Mouse (Mus musculus) colon, adult 2 months (tissue): Measurements from ENCODE around the gene Lrg1. TPM values are rescaled to one million over a fixed set of nuclear protein-coding genes. Genes with fewer than 3 reads are reported as not detected.

Source experiments
- polyA plus RNA-seq: library from polyadenylated mRNA; depleted of rRNA; stranded (reverse); fragments of >200 nt; gene quantifications from 2 replicates; pipeline ENCODE4 v1.2.3, GENCODE M21; 2012; rRNA removed

The Lrg1 gene
- 14.3 and 21.9 TPM in 2 replicates for polyA plus RNA-seq

DNA sequence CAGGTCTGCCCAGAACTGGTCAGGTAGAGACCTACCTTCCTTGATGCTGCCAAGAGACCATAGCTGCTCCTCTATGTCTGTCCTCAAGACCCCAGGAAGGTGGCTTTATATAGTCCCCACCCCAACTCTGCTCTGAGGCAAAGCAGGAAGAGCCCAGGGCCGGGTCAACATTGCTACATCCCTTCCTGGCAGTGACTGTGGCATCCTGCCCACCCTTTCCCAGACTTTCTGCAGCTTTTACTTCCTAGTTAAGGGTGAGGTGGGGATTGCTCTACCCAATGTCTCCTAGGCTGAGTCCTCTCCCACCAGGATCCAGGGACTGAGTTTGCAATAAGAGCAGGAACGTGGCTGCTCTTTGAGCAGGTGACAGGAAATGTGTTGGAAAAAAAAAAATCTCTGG lies at the start of gene Lrg1:
Lrg1 (minus strand) TSS at position 176 of the 400 bp plus-strand sequence.

DNA sequence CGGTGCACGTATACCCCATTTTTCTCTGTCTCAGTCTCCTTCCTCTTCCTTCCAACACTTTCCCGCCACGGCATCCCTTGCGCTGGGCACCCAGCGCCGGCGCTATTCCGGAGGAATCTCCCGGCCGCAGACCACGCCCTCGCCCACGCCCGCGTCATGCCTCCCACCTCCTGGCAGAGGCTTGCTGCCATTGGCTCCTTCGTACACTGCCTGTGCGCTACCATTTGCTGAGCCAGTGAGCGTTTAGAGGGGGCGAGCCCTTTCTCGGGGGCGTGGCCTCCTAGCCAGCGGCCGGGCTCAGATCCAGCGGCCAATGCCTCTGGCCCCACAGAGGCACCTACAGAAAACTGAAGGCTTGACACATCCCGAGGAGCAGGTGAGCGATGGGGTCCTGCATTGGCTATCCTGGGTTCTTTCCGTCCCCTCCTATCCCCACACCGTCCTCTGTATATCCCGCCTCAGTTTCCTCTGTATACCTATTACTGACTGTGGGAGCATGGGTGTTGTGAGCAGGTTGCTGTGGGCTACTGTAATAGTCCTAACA lies 40.5 kb upstream of the Lrg1 start, which contains the start of gene Tnfaip8l1:
Tnfaip8l1 (plus strand) TSS at position 247 of the 544 bp plus-strand sequence.

DNA sequence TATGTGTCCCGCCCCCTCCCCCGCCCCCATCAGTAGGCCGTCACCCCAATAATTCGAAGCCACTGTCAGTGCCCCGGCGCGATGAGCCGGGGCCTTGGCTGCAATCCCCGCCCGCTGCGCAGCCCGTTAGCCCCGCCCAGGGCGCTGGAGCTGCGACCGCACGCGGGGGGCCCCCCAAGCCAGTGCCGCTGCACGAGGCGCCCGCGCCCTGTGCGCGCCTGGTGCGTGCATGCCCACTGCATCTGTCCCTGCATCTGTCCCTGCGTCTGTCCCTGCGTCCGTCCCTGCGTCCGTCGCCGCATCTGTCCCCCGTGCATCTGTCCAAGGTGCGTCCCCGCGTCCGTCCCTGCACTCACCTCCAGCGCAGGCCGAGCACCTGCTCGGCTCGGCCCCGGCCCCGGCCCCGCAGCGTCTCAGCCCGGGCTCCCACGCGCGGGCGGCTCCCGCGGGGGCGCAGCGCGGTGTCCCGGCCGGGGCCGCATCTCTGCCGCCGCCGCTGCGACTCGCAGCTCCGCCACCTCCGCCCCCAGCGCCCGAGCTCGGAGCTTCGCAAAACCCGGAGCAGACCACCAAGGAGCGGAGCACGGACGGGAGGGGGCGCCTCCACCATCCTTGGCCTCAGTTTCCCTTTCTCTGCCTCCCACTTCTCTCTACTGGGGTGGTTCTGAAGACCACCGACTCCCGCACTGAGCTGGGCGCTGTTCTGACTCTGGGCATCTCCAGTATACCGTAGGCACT lies 18.2 kb upstream of the Lrg1 start, which contains the start of gene Sema6b:
Sema6b (minus strand) TSS at position 486 of the 738 bp plus-strand sequence.

DNA sequence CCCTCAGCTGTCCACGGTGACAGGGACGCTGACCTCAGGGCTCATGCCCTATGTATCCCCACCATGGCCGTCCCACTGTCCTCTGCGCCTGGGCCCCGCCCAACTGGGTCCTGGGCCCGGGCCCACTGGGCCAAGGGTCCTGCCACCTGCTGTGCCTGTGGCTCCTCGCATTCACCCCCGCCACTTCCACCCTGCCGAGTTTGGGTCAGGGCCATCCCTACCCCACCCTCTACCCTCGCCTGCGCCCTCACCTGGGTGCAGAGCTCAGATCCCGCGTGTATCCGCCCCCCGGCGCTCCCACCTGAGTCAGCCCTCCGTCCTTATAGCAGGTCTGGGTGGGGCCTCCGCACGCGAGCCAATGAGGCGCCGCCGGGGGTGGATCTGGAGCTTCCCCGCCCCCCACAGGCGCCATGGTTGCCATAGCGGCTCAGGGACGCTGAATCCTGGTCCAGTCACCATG lies 4.5 kb downstream of the Lrg1 start, which contains the start of gene Plin5:
Plin5 (minus strand) TSS at position 346 of the 460 bp plus-strand sequence.

DNA sequence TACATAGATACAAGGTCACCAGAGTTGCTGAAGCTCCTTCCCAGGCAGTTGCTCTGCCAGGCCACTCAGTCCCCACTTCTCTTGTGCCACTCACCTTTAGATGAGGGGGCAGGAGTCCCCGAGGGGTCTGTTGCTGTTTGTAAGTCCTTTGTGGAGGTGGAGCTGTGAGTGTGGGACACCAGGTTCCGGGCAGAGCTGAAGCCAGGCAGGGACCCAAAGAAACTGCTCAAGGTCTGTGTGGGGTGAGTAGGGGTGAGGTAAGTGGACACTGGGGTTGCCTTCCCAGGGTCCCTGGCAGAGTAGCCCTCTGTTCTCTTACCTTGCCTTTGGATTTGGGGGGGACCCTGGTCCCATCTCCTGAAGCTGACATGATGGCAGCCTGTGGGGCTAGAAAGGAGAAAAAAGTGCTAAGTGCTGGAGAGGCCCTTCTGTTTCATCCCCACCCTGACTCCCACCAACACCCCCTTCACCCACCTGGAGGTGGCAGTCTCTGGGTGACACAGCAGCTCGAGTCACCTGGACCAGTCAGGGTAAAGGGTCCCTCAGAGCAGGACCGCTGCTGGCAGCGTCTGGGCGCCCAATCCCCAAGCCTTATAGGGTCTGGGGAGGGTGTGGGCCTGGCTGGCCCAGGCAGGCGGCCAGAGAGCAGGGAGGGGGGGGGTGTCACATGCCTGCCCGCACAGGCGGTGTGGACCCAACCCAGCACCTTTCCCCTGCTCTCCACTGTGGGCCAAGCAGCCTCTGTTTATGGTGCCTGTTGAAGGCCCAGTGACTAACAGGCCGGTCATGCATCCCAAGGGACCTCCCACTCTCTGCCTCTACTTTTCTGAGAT lies 12.4 kb downstream of the Lrg1 start, which contains the start of gene Plin4:
Plin4 (minus strand) TSS at position 585 of the 833 bp plus-strand sequence.

DNA sequence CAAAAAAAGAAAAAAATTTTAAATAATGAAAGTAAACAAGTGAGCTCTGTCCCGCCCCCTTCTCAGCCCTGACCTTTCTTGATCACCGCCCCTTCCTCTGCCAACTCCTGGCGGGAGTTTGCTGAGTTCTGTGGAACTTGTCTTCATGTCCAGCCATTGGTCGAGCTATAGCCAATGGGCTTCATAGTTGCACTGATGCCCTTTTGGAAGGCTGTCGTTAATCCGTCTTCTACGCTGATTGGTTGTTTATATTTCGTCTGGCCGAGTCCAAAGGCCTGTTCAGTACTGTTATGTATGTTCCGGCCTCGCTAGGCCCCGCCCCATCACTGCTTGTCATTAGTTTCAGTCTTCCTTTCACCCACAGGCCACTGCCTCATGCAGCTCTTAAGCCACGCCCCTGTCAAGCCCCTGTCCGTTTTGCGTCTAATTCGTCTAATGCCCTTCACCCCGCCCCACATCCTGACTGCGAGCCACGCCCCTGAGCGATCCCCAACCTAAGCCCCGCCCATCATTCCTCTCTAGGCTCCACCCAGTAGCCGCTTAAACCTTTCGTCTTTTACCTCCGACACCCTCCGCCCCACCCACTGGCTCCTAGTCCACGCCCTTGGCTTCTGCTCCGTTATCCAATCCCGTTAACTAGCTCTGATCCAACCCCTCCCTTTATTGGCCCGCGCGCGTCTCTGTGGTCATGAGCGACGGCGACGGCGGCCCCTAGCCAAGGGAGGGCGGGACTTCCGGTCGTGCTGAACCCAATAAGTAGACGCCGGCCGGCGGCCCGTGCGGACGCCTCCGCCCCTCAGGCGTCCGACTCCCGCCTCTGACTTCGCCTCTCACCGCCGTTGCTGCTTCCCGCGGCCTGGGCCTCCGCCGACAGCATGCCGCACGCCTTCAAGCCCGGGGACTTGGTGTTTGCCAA lies 42.7 kb downstream of the Lrg1 start, which contains the start of gene Hdgfl2:
Hdgfl2 (plus strand) TSS at position 755 of the 916 bp plus-strand sequence.

DNA sequence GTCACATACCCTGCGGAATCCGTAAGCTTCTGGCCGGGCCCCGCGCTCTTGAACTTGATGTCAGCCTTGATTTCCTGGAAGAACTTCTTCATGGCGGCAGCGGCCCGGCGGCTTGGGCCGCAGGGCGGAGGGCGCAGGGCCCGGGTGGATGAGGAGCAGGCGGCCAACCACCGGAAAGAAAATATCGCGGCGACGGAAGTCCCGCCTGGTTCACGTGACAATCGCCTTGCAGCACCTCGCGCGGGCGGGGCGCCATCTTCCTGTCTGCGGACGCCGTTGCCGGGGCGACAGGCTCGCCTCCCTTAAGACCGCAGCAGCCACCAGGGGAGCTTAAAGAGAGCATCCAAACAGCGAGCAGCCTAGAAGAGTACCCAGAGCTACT lies 47.0 kb downstream of the Lrg1 start, which contains the start of gene Ubxn6:
Ubxn6 (minus strand) TSS at position 202 of the 382 bp plus-strand sequence.

Other genes with a start within 250 kb of the Lrg1 start
- gene Zfp119a, start 243.1 kb downstream of the Lrg1 start, polyA plus RNA-seq: 0.27 and 0.41 TPM in 2 replicates
- 0.38 and 0.45 TPM in 2 replicates for gene Zfp959, start 229.9 kb downstream of the Lrg1 start, polyA plus RNA-seq
- 0.07 and 0.08 TPM in 2 replicates for gene Zfp119b, start 172.5 kb downstream of the Lrg1 start, polyA plus RNA-seq
- 5.3 and 6.3 TPM in 2 replicates for gene Ebi3, start 169.4 kb downstream of the Lrg1 start, polyA plus RNA-seq
- 7.9 and 8.1 TPM in 2 replicates for gene Yju2, start 162.9 kb downstream of the Lrg1 start, polyA plus RNA-seq
- gene Shd, start 151.5 kb downstream of the Lrg1 start, polyA plus RNA-seq: 3.8 and 4.6 TPM in 2 replicates
- gene Fsd1, start 135.5 kb downstream of the Lrg1 start, polyA plus RNA-seq: 1.3 and 1.6 TPM in 2 replicates
- 110 and 127 TPM in 2 replicates for gene Stap2, start 116.4 kb downstream of the Lrg1 start, polyA plus RNA-seq
- 132 and 198 TPM in 2 replicates for gene Mpnd, start 116.3 kb downstream of the Lrg1 start, polyA plus RNA-seq
- 64.4 and 75.5 TPM in 2 replicates for gene Sh3gl1, start 85.4 kb downstream of the Lrg1 start, polyA plus RNA-seq
- 3.0 and 3.6 TPM in 2 replicates for gene Chaf1a, start 81.6 kb downstream of the Lrg1 start, polyA plus RNA-seq
- gene Ubxn6, start 47.0 kb downstream of the Lrg1 start, polyA plus RNA-seq: 59.7 and 66.8 TPM in 2 replicates
- 28.7 and 35.8 TPM in 2 replicates for gene Hdgfl2, start 42.4 kb downstream of the Lrg1 start, polyA plus RNA-seq
- gene Plin4, start 12.2 kb downstream of the Lrg1 start, polyA plus RNA-seq: 19.6 and 23.9 TPM in 2 replicates
- gene Plin5, start 4.4 kb downstream of the Lrg1 start, polyA plus RNA-seq: 0.37 and 0.65 TPM in 2 replicates
- 8.0 and 8.2 TPM in 2 replicates for gene Sema6b, start 18.3 kb upstream of the Lrg1 start, polyA plus RNA-seq
- 13.1 and 13.6 TPM in 2 replicates for gene Tnfaip8l1, start 40.5 kb upstream of the Lrg1 start, polyA plus RNA-seq
- 95.9 and 109 TPM in 2 replicates for gene Mydgf, start 61.9 kb upstream of the Lrg1 start, polyA plus RNA-seq
- 47.5 and 53.8 TPM in 2 replicates for gene Dpp9, start 96.9 kb upstream of the Lrg1 start, polyA plus RNA-seq
- 33.4 and 34.7 TPM in 2 replicates for gene Fem1a, start 134.8 kb upstream of the Lrg1 start, polyA plus RNA-seq
- gene Ticam1, start 154.8 kb upstream of the Lrg1 start, polyA plus RNA-seq: 42.4 and 48.5 TPM in 2 replicates
- gene Plin3, start 170.9 kb upstream of the Lrg1 start, polyA plus RNA-seq: 49.5 and 51.8 TPM in 2 replicates
- gene Arrdc5, start 178.3 kb upstream of the Lrg1 start, polyA plus RNA-seq: not detected in 2 replicates
- 14.5 and 15.3 TPM in 2 replicates for gene Uhrf1, start 181.3 kb upstream of the Lrg1 start, polyA plus RNA-seq
- 39.1 and 44.1 TPM in 2 replicates for gene Kdm4b, start 204.1 kb upstream of the Lrg1 start, polyA plus RNA-seq